Mouse (Mus musculus): Measurements from ENCODE around the gene Coa3.

GRCm38 (mm10) chr11:101251031-101251430 lies 27.9 kb downstream of the Coa3 start:
- no peak for TF ChIP-seq ZC3H11A (IDR thresholded peaks at IDR 0.05; ENCODE audit: borderline replicate concordance, low read depth, low read length)
- no peak for TF ChIP-seq ZNF384 (IDR thresholded peaks at IDR 0.05; ENCODE audit: low read depth, low read length)
- no peak for TF ChIP-seq HCFC1 (IDR thresholded peaks at IDR 0.05; ENCODE audit: borderline replicate concordance, insufficient read depth, low read length)
- TF ChIP-seq MAFK (IDR thresholded peaks at IDR 0.05; ENCODE audit: insufficient read depth, low read depth, low read length): no peak
- TF ChIP-seq CHD2 (IDR thresholded peaks at IDR 0.05; ENCODE audit: low read depth, low read length): no peak
